Mouse (Mus musculus) midbrain, postnatal 0 days (tissue): ENCODE data around the gene Atg101. TPM values are rescaled to one million over a fixed set of nuclear protein-coding genes. Genes with fewer than 3 reads are reported as not detected.

Experiments
- ATAC-seq: fragments of 200-750 bp; cut with Nextera tagmentation; 2 replicates; pipeline ENCODE4 v1.8.0; 2017; ENCODE audit warnings: moderate number of reproducible peaks, mild to moderate bottlenecking, moderate TSS enrichment, moderate library complexity; ENCODE audit not compliant: low FRiP score
- DNase-seq: peaks from one replicate; pipeline ENCODE4 v3.0.0-alpha.2; 2015; ENCODE audit warnings: low spot score
- H3K27ac ChIP-seq: fragments of 300-500 bp; sonication (generic); 2 replicates; pipeline ENCODE4 v1.5.1; 2014; ENCODE audit warnings: low read depth, mild to moderate bottlenecking, low read length, mixed read lengths
- H3K27me3 ChIP-seq: fragments of 300-500 bp; sonication (generic); 2 replicates; pipeline ENCODE4 v1.6.1; 2014; ENCODE audit warnings: low read length, control low read depth, mixed read lengths; ENCODE audit not compliant: insufficient read depth
- H3K36me3 ChIP-seq: fragments of 300-500 bp; sonication (generic); 2 replicates; pipeline ENCODE4 v1.6.1; 2014; ENCODE audit warnings: low read length, control low read depth, mixed read lengths; ENCODE audit not compliant: insufficient read depth
- H3K4me1 ChIP-seq: fragments of 300-500 bp; sonication (generic); 2 replicates; pipeline ENCODE4 v1.6.1; 2014; ENCODE audit warnings: mild to moderate bottlenecking, control low read depth, antibody characterized with exemption, low read length, mixed read lengths; ENCODE audit not compliant: insufficient read depth
- H3K4me2 ChIP-seq: fragments of 300-500 bp; sonication (generic); 2 replicates; pipeline ENCODE4 v1.6.1; 2014; ENCODE audit warnings: low read depth, mild to moderate bottlenecking, low read length, mixed read lengths; ENCODE audit not compliant: poor library complexity, severe bottlenecking
- H3K4me3 ChIP-seq: fragments of 300-500 bp; sonication (generic); 2 replicates; pipeline ENCODE4 v1.5.1; 2014; ENCODE audit warnings: low read depth, mild to moderate bottlenecking, low read length, moderate library complexity
- H3K9ac ChIP-seq: fragments of 300-500 bp; sonication (generic); replicated peaks from 2 replicates; pipeline ENCODE4 v1.6.1; 2014; ENCODE audit warnings: mild to moderate bottlenecking, low read length, moderate library complexity, mixed read lengths; ENCODE audit not compliant: poor library complexity, severe bottlenecking
- H3K9me3 ChIP-seq: fragments of 300-500 bp; sonication (generic); 2 replicates; pipeline ENCODE4 v1.6.1; 2016; ENCODE audit warnings: low read length, control low read depth
- CTCF ChIP-seq: IDR thresholded peaks from 2 replicates; pipeline ENCODE4 v1.5.1; 2016; ENCODE audit warnings: antibody characterized with exemption, mild to moderate bottlenecking
- WGBS: fragments of 180-500 bp; shearing (Covaris S2); extraction: QIAGEN DNeasy Blood & Tissue Kit; methylation state at CpG from one replicate; pipeline ENCODE4 v1.1.7; 2014; 5-methylcytosine and 5-hydroxymethylcytosine counted together
- polyA plus RNA-seq: library from polyadenylated mRNA; unstranded; fragments of >200 nt; fragmentation: Nextera tagmentation; extraction: Ambion mirVana; gene quantifications from 2 replicates; pipeline ENCODE4 v1.2.1, GENCODE M21; 2015
- total RNA-seq: library from RNA; depleted of rRNA; stranded (reverse); fragments of >200 nt; gene quantifications from 2 replicates; pipeline ENCODE4 v1.2.3, GENCODE M21; 2014

Atg101 gene
- total and polyA plus RNA-seq, 2 experiments from 2014 or later, result 33.5 to 74.2 TPM

- H3K4me1 ChIP-seq, result no peaks in the 10 kb centered on the region
- TF ChIP-seq CTCF, result peak; percentile 94
- no peaks in the 10 kb centered on the region for H3K27me3 ChIP-seq
- 6% methylated on average over 6 of the region's 6 CpGs for WGBS
- no peak overlapping the region for H3K9ac ChIP-seq
- H3K4me2 ChIP-seq, result no peak overlapping the region
- no peaks in the 10 kb centered on the region for H3K36me3 ChIP-seq
- DNase-seq, result peak; percentile 81
- no peak overlapping the region for H3K27ac ChIP-seq
- ATAC-seq, result peak; percentile 47; the same call in 1 of the 2 replicates
- H3K4me3 ChIP-seq, result no peak overlapping the region
- H3K9me3 ChIP-seq, result no peaks in the 10 kb centered on the region
These were observed 43.2 kb downstream of the Atg101 start for GRCm38 (mm10) chr15:101327282-101327681.

GRCm38 (mm10) chr15:101328876-101329563 is 44.9 kb downstream of the Atg101 start:
- no peak overlapping the region for H3K4me2 ChIP-seq
- WGBS, result 63% methylated on average over 3 of the region's 3 CpGs

GRCm38 (mm10) chr15:101329564-101329892 is 45.5 kb downstream of the Atg101 start:
- Histone ChIP-seq H3K4me1 (no peaks in the 10 kb centered on the region), H3K27me3 (no peaks in the 10 kb centered on the region), H3K4me3 (no peak overlapping the region), H3K27ac (no peak overlapping the region), H3K9me3 (no peaks in the 10 kb centered on the region), H3K4me2 (no peak overlapping the region), H3K36me3 (no peaks in the 10 kb centered on the region), H3K9ac (no peak overlapping the region)
- TF ChIP-seq CTCF, result no peak
- 62% methylated on average over 3 of the region's 3 CpGs for WGBS
- DNase-seq (no peak), ATAC-seq (no peak)

More at GRCm38 (mm10) chr15:101328876-101329563, 44.9 kb downstream of the Atg101 start:
- no peaks in the 10 kb centered on the region for H3K9me3 ChIP-seq
- H3K27ac ChIP-seq, result no peak overlapping the region
- no peak for TF ChIP-seq CTCF
- DNase-seq, result no peak
- no peaks in the 10 kb centered on the region for H3K27me3 ChIP-seq
- ATAC-seq, result no peak
- H3K4me1 ChIP-seq, result no peaks in the 10 kb centered on the region
- no peaks in the 10 kb centered on the region for H3K36me3 ChIP-seq
- H3K4me3 ChIP-seq, result no peak overlapping the region
- no peak overlapping the region for H3K9ac ChIP-seq

- Histone ChIP-seq H3K4me2 (no peak overlapping the region), H3K36me3 (no peaks in the 10 kb centered on the region), H3K9me3 (no peaks in the 10 kb centered on the region), H3K4me3 (no peak overlapping the region), H3K9ac (no peak overlapping the region), H3K4me1 (no peaks in the 10 kb centered on the region), H3K27ac (no peak overlapping the region), H3K27me3 (no peaks in the 10 kb centered on the region)
- ATAC-seq, result no peak
- 92% methylated on average over 4 of the region's 4 CpGs for WGBS
- DNase-seq, result no peak
- TF ChIP-seq CTCF, result no peak
These were observed 47.0 kb downstream of the Atg101 start for GRCm38 (mm10) chr15:101331090-101331489.

GRCm38 (mm10) chr15:101332370-101332769 is 48.3 kb downstream of the Atg101 start:
- Histone ChIP-seq H3K36me3 (no peaks in the 10 kb centered on the region), H3K9ac (no peak overlapping the region), H3K9me3 (no peaks in the 10 kb centered on the region), H3K4me2 (no peak overlapping the region), H3K27me3 (no peaks in the 10 kb centered on the region), H3K4me3 (no peak overlapping the region), H3K27ac (no peak overlapping the region), H3K4me1 (no peaks in the 10 kb centered on the region)
- 68% methylated on average over 4 of the region's 4 CpGs for WGBS
- DNase-seq (no peak), ATAC-seq (no peak)
- TF ChIP-seq CTCF, result no peak

GRCm38 (mm10) chr15:101333165-101333564 is 49.1 kb downstream of the Atg101 start:
- no peak overlapping the region for H3K27ac ChIP-seq
- H3K36me3 ChIP-seq, result no peaks in the 10 kb centered on the region
- TF ChIP-seq CTCF, result no peak
- H3K27me3 ChIP-seq, result no peaks in the 10 kb centered on the region
- no peak overlapping the region for H3K4me2 ChIP-seq
- no peak overlapping the region for H3K9ac ChIP-seq
- no peaks in the 10 kb centered on the region for H3K9me3 ChIP-seq
- no peak for ATAC-seq
- H3K4me1 ChIP-seq, result no peaks in the 10 kb centered on the region
- WGBS, result 25% methylated on average over 1 of the region's 1 CpGs
- no peak for DNase-seq
- no peak overlapping the region for H3K4me3 ChIP-seq
